8 mouse cellular contexts compared by ENCODE assay signal in genomic region chr2:127481841-127482532, GRCm38 (mm10). TPM values are rescaled to one million over a fixed set of nuclear protein-coding genes. Genes with fewer than 3 reads are reported as not detected.
DNase-seq lines count a peak whose midpoint lies in the region; ATAC-seq and TF ChIP-seq lines count a peak whose summit lies in the region.

No protein-coding gene starts in this region.

- peaks cover 64% of the 10 kb centered on the region for H3K27me3 ChIP-seq in liver, postnatal 0 days (ENCODE audit: insufficient read depth, low read length)

- ATAC-seq in liver, postnatal 0 days = no peak

- no peak overlapping the region for H3K9ac ChIP-seq in liver, postnatal 0 days (replicated peaks)

- H3K9me3 ChIP-seq in liver, postnatal 0 days (ENCODE audit: low read length) = no peaks in the 10 kb centered on the region

- H3K4me3 ChIP-seq in liver, postnatal 0 days (ENCODE audit: low read depth, low read length) = peak overlapping the region; percentile 46

- no peak for TF ChIP-seq CTCF in liver, postnatal 0 days (IDR thresholded peaks at IDR 0.05; ENCODE audit: low read depth)

- intact Hi-C loops in heart, postnatal 25 days (cut with DNase I) = no loop called here
- intact Hi-C loops in heart, postnatal 14 days (cut with DNase I) = no loop called here

- under 1% methylated on average over 55 of the region's 59 CpGs for WGBS in liver, postnatal 0 days (ENCODE audit: insufficient replicate concordance)

- H3K36me3 ChIP-seq in liver, postnatal 0 days (replicated peaks; ENCODE audit: insufficient read depth, low read length) = no peaks in the 10 kb centered on the region

- H3K27ac ChIP-seq in liver, postnatal 0 days (ENCODE audit: low read depth) = no peak overlapping the region

- H3K4me2 ChIP-seq in liver, postnatal 0 days (ENCODE audit: low read depth, low read length) = peak overlapping the region; percentile 68

- H3K4me1 ChIP-seq in liver, postnatal 0 days (ENCODE audit: insufficient read depth) = peaks cover 9% of the 10 kb centered on the region; the same call in 1 of the 2 replicates

- no peak for TF ChIP-seq EP300 in liver, postnatal 0 days (IDR thresholded peaks at IDR 0.05; ENCODE audit: low read depth)

- peak; percentile 32 to 36 for DNase-seq in heart, adult 18-20 months
- no peak for DNase-seq in heart, postnatal 25 days (ENCODE audit: low spot score)
- peak; percentile 22 for DNase-seq in embryo, embryonic 10.5 days (ENCODE audit: low spot score)
- peak; percentile 18 to 24 for DNase-seq in heart, postnatal 14 days
- DNase-seq in liver, postnatal 0 days = no peak
- peak; percentile 57 for DNase-seq in testis, postnatal 10 days (ENCODE audit: low spot score)
- no peak for DNase-seq in adrenal gland, postnatal 10 days
- DNase-seq in thymus, adult 18-20 months = no peak

RNA-seq across cellular contexts. Expression of gene Fahd2a, which starts 37.6 kb away (rescaled TPM):
- 10 to 100 TPM; 48.1 to 52.5 TPM for total RNA-seq in heart, adult 18-20 months (2021)
- 10 to 100 TPM; 36.8 to 37.5 TPM for total RNA-seq in heart, postnatal 25 days (2021)
- total RNA-seq in heart, postnatal 14 days (2021) = 10 to 100 TPM; 25.9 to 30.2 TPM
- polyA plus RNA-seq in liver, postnatal 0 days (2015; fragmentation: Nextera tagmentation; extraction: Ambion mirVana) = 14.7 and 16.9 TPM in 2 replicates
- total RNA-seq in adrenal gland, postnatal 10 days (2021) = 10 to 100 TPM; 44.4 to 52.4 TPM

RNA-seq across cellular contexts. Expression of gene Kcnip3, which starts 39.9 kb away (rescaled TPM):
- total RNA-seq in heart, adult 18-20 months (2021) = 1 to 10 TPM; 1.5 to 1.8 TPM
- total RNA-seq in heart, postnatal 25 days (2021) = 1 to 10 TPM; 1.1 to 1.7 TPM
- 1 to 10 TPM; 1.5 to 1.8 TPM for total RNA-seq in heart, postnatal 14 days (2021)
- polyA plus RNA-seq in liver, postnatal 0 days (2015; fragmentation: Nextera tagmentation; extraction: Ambion mirVana) = 0.23 and 0.43 TPM in 2 replicates
- total RNA-seq in adrenal gland, postnatal 10 days (2021) = 1 to 10 TPM; 3.5 to 4.3 TPM

RNA-seq across cellular contexts. Expression of gene Gpat2, which starts 57.0 kb away (rescaled TPM):
- not detected for total RNA-seq in heart, adult 18-20 months (2021)
- not detected for total RNA-seq in heart, postnatal 25 days (2021)
- total RNA-seq in heart, postnatal 14 days (2021) = under 1 TPM in 1 of 2 experiments, not detected in 1; 0.12 TPM
- polyA plus RNA-seq in liver, postnatal 0 days (2015; fragmentation: Nextera tagmentation; extraction: Ambion mirVana) = 0.46 and 0.51 TPM in 2 replicates
- under 1 TPM; 0.48 to 0.58 TPM for total RNA-seq in adrenal gland, postnatal 10 days (2021)

RNA-seq across cellular contexts. Expression of gene Prom2, which starts 59.3 kb away (rescaled TPM):
- total RNA-seq in heart, adult 18-20 months (2021) = under 1 TPM; 0.12 to 0.21 TPM
- total RNA-seq in heart, postnatal 25 days (2021) = not detected
- total RNA-seq in heart, postnatal 14 days (2021) = not detected
- polyA plus RNA-seq in liver, postnatal 0 days (2015; fragmentation: Nextera tagmentation; extraction: Ambion mirVana) = not detected in 2 replicates
- under 1 TPM; 0.09 to 0.12 TPM for total RNA-seq in adrenal gland, postnatal 10 days (2021)

Comparison
In these comparisons a context has a peak if more than half of its experiments do, and no peak if none do; other contexts are left out.
1. DNase-seq: peak in heart, adult 18-20 months (2 of 2), embryo, embryonic 10.5 days (single experiment), heart, postnatal 14 days (2 of 2) and testis, postnatal 10 days (single experiment); none in heart, postnatal 25 days (single experiment), liver, postnatal 0 days (single experiment), adrenal gland, postnatal 10 days (single experiment) and thymus, adult 18-20 months (0 of 2).